Mouse (Mus musculus) neural tube, embryonic 11.5 days (tissue): ENCODE results near the gene Xrra1. TPM values are rescaled to one million over a fixed set of nuclear protein-coding genes. Genes with fewer than 3 reads are reported as not detected.

ENCODE experiments used
- ATAC-seq: fragments of 200-750 bp; cut with Nextera tagmentation; 2 replicates; pipeline ENCODE4 v1.8.0; 2017; ENCODE audit warnings: moderate number of reproducible peaks, mild to moderate bottlenecking, moderate TSS enrichment, moderate library complexity; ENCODE audit not compliant: insufficient read depth, low FRiP score, low TSS enrichment
- DNase-seq: peaks from one replicate; pipeline ENCODE4 v3.0.0-alpha.2; 2015; ENCODE audit warnings: low spot score
- H3K27ac ChIP-seq: fragments of 300-500 bp; sonication (generic); 2 replicates; pipeline ENCODE4 v1.5.1; 2014; ENCODE audit warnings: low read depth, mild to moderate bottlenecking, low read length
- H3K27me3 ChIP-seq: fragments of 300-500 bp; sonication (generic); 2 replicates; pipeline ENCODE4 v1.6.1; 2014; ENCODE audit warnings: mild to moderate bottlenecking, low read length, mixed read lengths; ENCODE audit not compliant: control insufficient read depth, insufficient read depth
- H3K36me3 ChIP-seq: fragments of 300-500 bp; sonication (generic); 2 replicates; pipeline ENCODE4 v1.6.1; 2014; ENCODE audit warnings: mild to moderate bottlenecking, low read length, moderate library complexity, mixed read lengths; ENCODE audit not compliant: control insufficient read depth, insufficient read depth
- H3K4me1 ChIP-seq: fragments of 300-500 bp; sonication (generic); 2 replicates; pipeline ENCODE4 v1.6.1; 2014; ENCODE audit warnings: low read length, mixed read lengths; ENCODE audit not compliant: control insufficient read depth, insufficient read depth
- H3K4me2 ChIP-seq: fragments of 300-500 bp; sonication (generic); 2 replicates; pipeline ENCODE4 v1.6.1; 2014; ENCODE audit warnings: low read depth, mild to moderate bottlenecking, moderate library complexity
- H3K4me3 ChIP-seq: fragments of 300-500 bp; sonication (generic); 2 replicates; pipeline ENCODE4 v1.5.1; 2014; ENCODE audit warnings: low read depth, low read length
- H3K9ac ChIP-seq: fragments of 300-500 bp; sonication (generic); 2 replicates; pipeline ENCODE4 v1.6.1; 2014; ENCODE audit warnings: mild to moderate bottlenecking, low read length
- H3K9me3 ChIP-seq: fragments of 300-500 bp; sonication (generic); 2 replicates; pipeline ENCODE4 v1.6.1; 2016; ENCODE audit warnings: low read length; ENCODE audit not compliant: control insufficient read depth
- WGBS: fragments of 180-500 bp; shearing (Covaris S2); extraction: QIAGEN DNeasy Blood & Tissue Kit; methylation state at CpG from one replicate; pipeline ENCODE4 v1.1.7; 2014; 5-methylcytosine and 5-hydroxymethylcytosine counted together
- polyA plus RNA-seq: library from polyadenylated mRNA; unstranded; fragments of >200 nt; fragmentation: Nextera tagmentation; extraction: Ambion mirVana; gene quantifications from 2 replicates; pipeline ENCODE4 v1.2.1, GENCODE M21; 2014

Gene Xrra1
- polyA plus RNA-seq, 1 experiment from 2014 or later, result 0.36 TPM

- WGBS, result 89% methylated on average over 2 of the region's 2 CpGs
- H3K27me3 ChIP-seq, result peaks cover 7% of the 10 kb centered on the region; the same call in 1 of the 2 replicates
- H3K4me1 ChIP-seq, result peaks cover 12% of the 10 kb centered on the region
- no peak overlapping the region for H3K4me2 ChIP-seq
- H3K36me3 ChIP-seq, result no peaks in the 10 kb centered on the region
- no peak overlapping the region for H3K9ac ChIP-seq
- H3K27ac ChIP-seq, result no peak overlapping the region
- no peak for ATAC-seq
- no peaks in the 10 kb centered on the region for H3K9me3 ChIP-seq
- DNase-seq, result no peak
- no peak overlapping the region for H3K4me3 ChIP-seq
Measured at GRCm38 (mm10) chr7:99915511-99915910, 56.6 kb downstream of the Xrra1 start.

GRCm38 (mm10) chr7:99916741-99917319 is 57.9 kb downstream of the Xrra1 start:
- Histone ChIP-seq H3K27me3 (peaks cover 7% of the 10 kb centered on the region; the same call in 1 of the 2 replicates), H3K36me3 (no peaks in the 10 kb centered on the region), H3K27ac (no peak overlapping the region), H3K9ac (peak overlapping the region; percentile 55), H3K4me1 (peaks cover 12% of the 10 kb centered on the region), H3K9me3 (no peaks in the 10 kb centered on the region), H3K4me3 (peak overlapping the region; percentile 29), H3K4me2 (peak overlapping the region; percentile 70)
- ATAC-seq, result peak; percentile 27; the same call in 1 of the 2 replicates
- DNase-seq, result peak; percentile 71
- WGBS, result 8% methylated on average over 22 of the region's 22 CpGs

GRCm38 (mm10) chr7:99917320-99917844 is 58.5 kb downstream of the Xrra1 start:
- WGBS, result under 1% methylated on average over 36 of the region's 36 CpGs
- no peak overlapping the region for H3K27ac ChIP-seq
- DNase-seq (peak; percentile 61), ATAC-seq (peak; percentile 60)
- H3K27me3 ChIP-seq, result peaks cover 7% of the 10 kb centered on the region; the same call in 1 of the 2 replicates
- peak overlapping the region; percentile 70 for H3K4me2 ChIP-seq
- H3K4me3 ChIP-seq, result peak overlapping the region; percentile 29
- peaks cover 12% of the 10 kb centered on the region for H3K4me1 ChIP-seq
- H3K9me3 ChIP-seq, result no peaks in the 10 kb centered on the region
- peak overlapping the region; percentile 55 for H3K9ac ChIP-seq
- no peaks in the 10 kb centered on the region for H3K36me3 ChIP-seq

GRCm38 (mm10) chr7:99919164-99919563 is 60.2 kb downstream of the Xrra1 start:
- 96% methylated on average over 2 of the region's 2 CpGs for WGBS
- Histone ChIP-seq H3K4me1 (peaks cover 12% of the 10 kb centered on the region), H3K4me2 (no peak overlapping the region), H3K9me3 (no peaks in the 10 kb centered on the region), H3K27me3 (peaks cover 7% of the 10 kb centered on the region; the same call in 1 of the 2 replicates), H3K36me3 (no peaks in the 10 kb centered on the region), H3K4me3 (no peak overlapping the region), H3K9ac (no peak overlapping the region), H3K27ac (no peak overlapping the region)
- ATAC-seq (no peak), DNase-seq (no peak)

GRCm38 (mm10) chr7:99919971-99920370 is 61.1 kb downstream of the Xrra1 start:
- DNase-seq (no peak), ATAC-seq (no peak)
- Histone ChIP-seq H3K4me1 (peaks cover 12% of the 10 kb centered on the region), H3K9me3 (no peaks in the 10 kb centered on the region), H3K36me3 (peaks cover 3% of the 10 kb centered on the region), H3K27me3 (peaks cover 7% of the 10 kb centered on the region; the same call in 1 of the 2 replicates), H3K4me2 (no peak overlapping the region), H3K4me3 (no peak overlapping the region), H3K9ac (no peak overlapping the region), H3K27ac (no peak overlapping the region)
- WGBS, result 93% methylated on average over 6 of the region's 6 CpGs

- Histone ChIP-seq H3K36me3 (peaks cover 5% of the 10 kb centered on the region), H3K9ac (no peak overlapping the region), H3K4me3 (no peak overlapping the region), H3K9me3 (no peaks in the 10 kb centered on the region), H3K27ac (no peak overlapping the region), H3K4me1 (peaks cover 12% of the 10 kb centered on the region), H3K27me3 (peaks cover 7% of the 10 kb centered on the region; the same call in 1 of the 2 replicates), H3K4me2 (no peak overlapping the region)
- DNase-seq, result no peak
- 89% methylated on average over 2 of the region's 2 CpGs for whole genome bisulfite sequencing
- ATAC-seq, result no peak
Measured at GRCm38 (mm10) chr7:99920416-99920815, 61.5 kb downstream of the Xrra1 start.

- H3K4me3 ChIP-seq, result no peak overlapping the region
- no peak overlapping the region for H3K4me2 ChIP-seq
- H3K27me3 ChIP-seq, result no peaks in the 10 kb centered on the region
- ATAC-seq, result no peak
- no peak overlapping the region for H3K9ac ChIP-seq
- peak; percentile 60 for DNase-seq
- no peaks in the 10 kb centered on the region for H3K9me3 ChIP-seq
- H3K36me3 ChIP-seq, result peaks cover 12% of the 10 kb centered on the region
- H3K27ac ChIP-seq, result no peak overlapping the region
- H3K4me1 ChIP-seq, result no peaks in the 10 kb centered on the region
- 79% methylated on average over 10 of the region's 10 CpGs for WGBS
Measured at GRCm38 (mm10) chr7:99926916-99927714, 68.2 kb downstream of the Xrra1 start.

- DNase-seq (no peak), ATAC-seq (no peak)
- H3K36me3 ChIP-seq, result peaks cover 7% of the 10 kb centered on the region
- H3K27ac ChIP-seq, result no peak overlapping the region
- no peaks in the 10 kb centered on the region for H3K27me3 ChIP-seq
- no peak overlapping the region for H3K9ac ChIP-seq
- no peaks in the 10 kb centered on the region for H3K9me3 ChIP-seq
- H3K4me1 ChIP-seq, result no peaks in the 10 kb centered on the region
- WGBS, result 72% methylated on average over 1 of the region's 1 CpGs
- H3K4me3 ChIP-seq, result no peak overlapping the region
- no peak overlapping the region for H3K4me2 ChIP-seq
Measured at GRCm38 (mm10) chr7:99935758-99936157, 76.8 kb downstream of the Xrra1 start.
